Mouse (Mus musculus): ENCODE results near the gene Cep57.
A peak's percentile ranks its signal among the peaks of the same experiment; 100 is the strongest.

The Cep57 gene

GRCm38 (mm10) chr9:13826832-13827405 lies at the start of gene Cep57:
Gene Cep57, minus strand, starts transcription at chr9:13827107.
- peak; percentile 100 for DNase-seq

DNA sequence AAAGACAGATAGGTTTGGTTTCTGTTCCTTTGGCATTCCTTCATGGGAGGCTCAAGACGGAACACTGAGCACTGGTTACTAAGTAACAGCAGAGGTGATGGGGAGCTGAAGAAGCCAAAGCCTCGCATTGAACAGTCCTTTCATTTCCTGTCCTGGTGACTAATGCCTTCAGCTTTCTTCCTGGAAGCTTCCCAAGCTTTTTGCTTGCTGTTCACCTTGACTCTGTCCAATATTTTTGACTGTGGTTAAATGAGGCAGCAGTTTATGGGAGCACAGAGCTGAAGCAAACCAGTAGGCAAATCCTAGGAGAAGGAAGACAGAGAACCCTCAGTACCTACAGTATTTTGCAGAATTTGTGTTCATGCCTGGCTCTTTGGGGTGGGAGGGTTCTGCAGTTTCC lies 48.4 kb upstream of the Cep57 start:
- no peak for DNase-seq

DNA sequence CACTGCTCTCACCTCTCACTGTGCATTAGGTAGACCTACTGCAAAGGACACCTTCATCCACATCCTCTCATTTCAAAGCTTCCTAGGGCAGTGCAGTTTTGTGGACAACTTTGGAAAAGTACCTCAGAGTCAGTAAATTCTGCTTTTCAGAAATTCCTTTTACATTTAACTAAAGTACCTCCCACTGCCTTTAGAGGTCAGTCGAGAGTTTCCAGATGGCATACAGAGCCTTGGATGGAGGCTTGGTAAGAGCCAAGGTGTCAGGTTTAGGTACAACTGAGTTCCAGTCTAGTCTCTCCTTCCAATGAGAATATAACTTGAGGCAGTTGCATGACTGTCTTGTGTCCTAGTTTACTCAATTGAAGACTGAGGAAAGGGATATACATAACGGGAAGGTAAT lies 47.5 kb upstream of the Cep57 start:
- peak; percentile 35 for DNase-seq

DNA sequence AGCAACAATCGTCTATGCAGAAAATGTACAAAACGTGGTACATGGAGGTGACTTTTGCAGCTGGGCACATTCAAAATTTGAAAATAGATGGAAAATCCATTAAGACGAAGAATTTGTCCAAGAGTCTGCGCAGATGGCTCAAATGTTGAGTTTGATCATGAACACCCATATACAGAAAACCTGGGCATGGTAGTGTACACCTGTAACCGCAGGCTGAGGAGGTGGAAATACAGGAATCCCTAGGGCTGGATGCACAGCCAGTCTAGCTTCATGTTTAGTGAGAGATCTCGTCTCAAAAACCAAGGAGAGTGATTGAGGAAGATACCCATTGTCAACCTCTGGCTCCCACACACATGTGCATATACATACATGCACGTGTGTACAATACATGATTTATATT lies 44.7 kb upstream of the Cep57 start:
- no peak for DNase-seq

DNA sequence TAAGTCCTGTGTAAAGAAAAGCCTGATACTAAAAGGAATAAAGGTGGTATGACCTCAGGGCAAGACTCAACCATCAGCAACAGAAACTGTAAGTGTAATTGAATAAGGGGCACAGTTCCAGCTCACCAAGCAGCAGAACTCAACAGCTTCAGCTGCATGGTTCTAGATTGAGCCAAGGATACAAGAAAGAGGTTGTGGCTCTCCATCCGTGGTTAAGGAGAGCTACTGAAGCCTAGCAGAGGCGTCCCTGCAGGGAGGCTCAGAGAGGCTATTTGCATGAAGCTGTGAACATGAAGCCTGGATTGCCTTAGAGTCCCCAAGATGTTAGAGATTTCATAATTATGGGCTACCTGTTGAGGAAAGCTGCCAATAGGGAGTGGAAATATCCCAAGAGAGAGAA lies 40.7 kb upstream of the Cep57 start:
- DNase-seq: no peak

DNA sequence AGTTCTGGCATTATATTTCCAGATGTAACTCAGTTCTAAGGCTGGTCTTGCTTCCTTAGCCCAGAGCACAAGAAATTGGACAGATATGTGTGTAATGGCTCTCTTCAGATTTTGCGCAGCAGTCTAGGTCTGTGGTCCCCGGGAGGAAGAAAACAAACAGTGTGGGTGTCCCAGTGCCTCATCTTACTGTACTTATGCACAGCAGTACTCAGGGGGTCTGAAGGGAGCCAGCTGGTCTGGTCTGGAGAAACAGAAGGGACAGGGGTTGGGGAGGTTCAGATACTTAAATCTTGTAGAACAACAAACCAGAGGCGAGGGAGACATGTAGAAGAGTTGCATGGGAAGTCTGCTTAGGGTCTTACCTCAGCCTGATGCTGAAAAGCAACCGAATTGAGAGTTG lies 29.9 kb upstream of the Cep57 start:
- DNase-seq: no peak

- DNase-seq: no peak
Measured at GRCm38 (mm10) chr9:13856247-13856646, 29.3 kb upstream of the Cep57 start.

DNA sequence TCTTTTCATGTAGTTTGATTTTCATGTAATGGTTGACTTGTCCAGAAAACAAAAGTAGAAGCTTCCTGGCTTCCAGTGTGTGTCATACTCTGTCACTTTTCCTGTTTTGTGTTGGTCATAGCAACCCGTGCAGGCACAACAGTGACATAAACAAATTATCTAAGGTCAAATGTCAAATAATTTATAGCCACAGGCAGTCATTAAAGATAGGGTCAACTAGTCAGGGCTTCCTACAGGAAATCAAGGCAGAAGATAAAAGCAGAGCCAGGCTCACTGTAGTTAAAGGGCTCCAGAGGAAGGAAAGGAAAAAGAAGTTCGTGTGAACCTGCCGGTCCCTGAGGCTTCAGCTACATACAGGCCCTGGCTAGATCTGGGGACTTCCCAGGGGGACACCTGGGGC lies 27.0 kb upstream of the Cep57 start:
- DNase-seq: no peak

GRCm38 (mm10) chr9:13848481-13849480 lies 21.9 kb upstream of the Cep57 start:
- DNase-seq: peak; percentile 65

- no peak for DNase-seq
Measured at GRCm38 (mm10) chr9:13847591-13847990, 20.7 kb upstream of the Cep57 start.

DNA sequence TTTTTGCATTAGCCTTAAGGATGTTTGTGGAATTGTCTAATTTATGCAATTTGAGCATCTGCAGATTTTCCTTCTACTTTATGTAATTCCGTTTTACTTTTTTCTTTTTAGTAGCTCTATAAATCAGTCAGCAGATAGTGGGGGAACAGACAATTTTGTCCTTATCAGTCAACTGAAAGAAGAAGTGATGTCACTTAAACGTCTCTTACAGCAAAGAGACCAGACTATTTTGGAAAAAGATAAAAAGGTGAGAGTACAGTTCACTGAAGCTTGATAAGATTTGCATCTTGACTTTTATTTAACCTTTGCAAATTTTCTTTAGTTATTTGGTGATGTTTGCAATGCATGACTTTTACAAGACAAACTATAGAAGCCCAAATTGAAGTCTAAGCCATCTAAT lies 9.8 kb upstream of the Cep57 start:
- DNase-seq: no peak

DNA sequence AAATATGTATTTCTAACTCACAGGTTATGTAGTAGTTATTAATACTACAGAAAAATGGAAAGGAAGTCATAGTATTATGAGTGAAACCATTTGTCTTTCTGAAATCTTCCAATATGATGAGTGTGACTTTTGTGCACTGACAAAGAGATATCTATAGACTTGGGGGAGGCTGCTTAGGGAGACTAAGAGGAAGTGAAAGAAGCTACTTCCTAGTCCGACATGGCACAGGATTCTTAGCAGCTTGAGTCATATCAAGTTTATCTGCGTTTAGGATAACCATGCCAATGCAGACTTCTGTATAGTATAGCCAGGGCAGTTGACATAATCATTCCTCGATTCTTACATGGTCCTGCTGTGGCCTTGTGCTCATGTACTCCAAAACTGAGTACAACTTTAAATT lies 8.3 kb upstream of the Cep57 start:
- DNase-seq: no peak

- no peak for DNase-seq
Measured at GRCm38 (mm10) chr9:13828087-13828441, 1.2 kb upstream of the Cep57 start.

GRCm38 (mm10) chr9:13827406-13828086 lies 639 bp upstream of the Cep57 start, which contains the start of gene Fam76b:
Gene Fam76b, plus strand, starts transcription at chr9:13827716.
- DNase-seq: peak; percentile 100

GRCm38 (mm10) chr9:13826391-13826805 lies 509 bp downstream of the Cep57 start:
- peak; percentile 73 for DNase-seq

DNA sequence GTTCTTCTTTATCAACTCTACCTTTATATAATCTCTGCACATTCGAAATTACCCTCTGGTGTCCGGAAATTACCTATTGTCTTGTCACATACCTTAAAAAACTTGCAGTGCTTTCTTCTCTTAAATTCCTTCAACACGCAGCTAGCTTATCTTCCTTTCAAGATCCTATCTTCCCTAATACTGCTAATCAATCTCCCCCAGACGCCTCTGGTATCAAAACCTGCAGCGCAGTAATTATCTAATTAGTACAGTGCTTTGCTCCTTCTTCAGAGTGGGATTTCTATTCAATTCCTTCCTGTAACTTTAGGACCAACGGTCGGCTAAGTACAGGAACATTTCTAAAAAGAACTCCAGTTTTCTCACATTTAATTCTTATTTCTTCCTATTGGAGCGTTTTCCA lies 1.0 kb downstream of the Cep57 start:
- no peak for DNase-seq

DNA sequence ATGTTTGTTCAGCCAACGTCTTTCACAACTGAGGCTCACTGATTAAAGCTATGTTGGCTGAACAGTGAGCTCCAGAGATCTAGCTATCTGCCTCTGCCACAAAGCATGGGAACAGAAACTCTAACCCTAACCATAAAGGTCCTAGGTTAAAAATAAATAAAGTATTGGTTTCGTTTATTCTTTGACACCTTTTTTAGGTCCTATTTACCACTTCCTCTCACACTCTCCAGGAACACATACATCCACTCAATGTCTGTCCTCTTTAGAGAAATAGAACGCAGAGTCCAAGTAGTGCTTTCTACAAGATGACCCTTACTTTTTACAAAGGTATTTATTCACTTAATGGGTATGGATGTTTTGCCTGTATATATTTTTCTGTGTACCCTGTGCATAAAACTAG lies 6.1 kb downstream of the Cep57 start:
- no peak for DNase-seq

DNA sequence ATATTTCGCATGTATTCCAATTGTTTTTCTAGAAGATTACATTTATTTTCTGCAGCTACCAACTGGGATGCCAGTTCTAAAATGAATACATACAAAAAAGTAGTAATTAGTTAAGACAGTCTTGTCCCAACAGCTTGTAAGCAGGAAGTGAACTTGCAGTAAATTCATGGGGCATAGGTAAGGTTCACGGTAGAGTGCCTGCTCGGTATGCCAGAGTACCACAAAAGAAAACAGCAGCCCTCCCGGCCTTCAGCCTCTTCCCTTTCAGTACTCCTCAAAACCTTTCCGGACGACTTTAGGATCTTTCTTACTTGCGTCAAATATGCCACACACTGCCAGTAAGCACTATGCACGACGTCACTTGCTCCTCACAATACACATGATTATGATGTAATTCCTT lies 8.5 kb downstream of the Cep57 start:
- DNase-seq: no peak

GRCm38 (mm10) chr9:13809937-13810336 lies 17.0 kb downstream of the Cep57 start:
- no peak for DNase-seq

- no peak for DNase-seq
Measured at GRCm38 (mm10) chr9:13807657-13808056, 19.2 kb downstream of the Cep57 start.

- no peak for DNase-seq
Measured at GRCm38 (mm10) chr9:13806854-13807253, 20.1 kb downstream of the Cep57 start.

DNA sequence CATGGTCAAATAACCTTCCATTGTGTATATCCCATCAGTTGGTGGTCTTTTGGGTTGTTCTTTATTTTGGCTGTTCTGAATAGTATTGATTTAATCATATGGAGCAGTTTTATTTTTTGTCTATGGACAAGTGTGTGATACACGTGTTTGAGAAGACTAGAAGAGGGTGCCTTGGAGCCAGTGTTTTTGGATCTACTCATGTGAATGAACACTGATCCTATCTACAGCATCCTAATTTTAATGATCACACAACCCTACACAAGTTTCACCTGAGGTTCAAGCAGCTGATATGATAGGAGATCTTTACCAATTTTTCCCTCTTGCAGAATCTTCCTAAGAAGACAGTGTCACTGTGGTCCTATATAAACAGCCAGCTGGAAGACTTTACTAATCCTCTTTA lies 22.4 kb downstream of the Cep57 start:
- DNase-seq: no peak

- no peak for DNase-seq
Measured at GRCm38 (mm10) chr9:13794756-13795155, 32.2 kb downstream of the Cep57 start.

DNA sequence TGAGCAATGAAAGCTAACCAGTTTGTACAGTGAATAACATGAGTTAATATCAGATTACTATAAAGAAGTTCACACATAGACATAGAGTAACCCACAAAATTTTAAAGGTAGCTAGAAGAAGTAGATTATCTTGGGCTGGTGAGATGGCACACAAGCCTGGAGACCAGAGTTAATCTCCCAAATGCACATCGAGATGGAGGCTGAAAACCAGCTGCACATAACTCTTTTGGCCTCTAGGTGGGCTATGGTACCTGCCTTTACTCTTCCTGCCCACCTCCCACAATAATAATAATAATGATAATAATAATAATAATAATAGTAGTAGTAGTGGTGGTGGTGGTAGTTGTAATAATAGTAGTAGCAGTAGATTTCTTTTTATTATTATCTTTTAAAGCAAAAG lies 32.6 kb downstream of the Cep57 start:
- no peak for DNase-seq

Data from retina, postnatal 1 day (tissue).